Mouse (Mus musculus) lung, postnatal 0 days (tissue): Measurements from ENCODE around the gene Myo18b. TPM values are rescaled to one million over a fixed set of nuclear protein-coding genes. Genes with fewer than 3 reads are reported as not detected.

Experiments
- ATAC-seq: fragments of 200-750 bp; cut with Nextera tagmentation; 2 replicates; pipeline ENCODE4 v1.8.0; 2017; ENCODE audit warnings: moderate library complexity
- DNase-seq: peaks from one replicate; pipeline ENCODE4 v3.0.0-alpha.2; 2016; ENCODE audit warnings: low spot score
- H3K27ac ChIP-seq: fragments of 300-500 bp; sonication (generic); 2 replicates; pipeline ENCODE4 v1.5.1; 2014; ENCODE audit warnings: antibody characterized with exemption, mild to moderate bottlenecking, low read length, mixed read lengths
- H3K27me3 ChIP-seq: fragments of 300-500 bp; sonication (generic); replicated peaks from 2 replicates; pipeline ENCODE4 v1.6.1; 2014; ENCODE audit warnings: low read length, mixed read lengths; ENCODE audit not compliant: insufficient read depth
- H3K36me3 ChIP-seq: fragments of 300-500 bp; sonication (generic); 2 replicates; pipeline ENCODE4 v1.6.1; 2014; ENCODE audit warnings: low read length, mixed read lengths; ENCODE audit not compliant: insufficient read depth
- H3K4me1 ChIP-seq: fragments of 300-500 bp; sonication (generic); 2 replicates; pipeline ENCODE4 v1.6.1; 2014; ENCODE audit warnings: antibody characterized with exemption, low read depth, low read length, mixed read lengths; ENCODE audit not compliant: insufficient read depth
- H3K4me2 ChIP-seq: fragments of 300-500 bp; sonication (generic); replicated peaks from 2 replicates; pipeline ENCODE4 v1.6.1; 2014; ENCODE audit warnings: low read depth, mild to moderate bottlenecking, low read length, moderate library complexity, mixed read lengths
- H3K4me3 ChIP-seq: fragments of 300-500 bp; sonication (generic); 2 replicates; pipeline ENCODE4 v1.5.1; 2014; ENCODE audit warnings: low read depth, low read length
- H3K9ac ChIP-seq: fragments of 300-500 bp; sonication (generic); replicated peaks from 2 replicates; pipeline ENCODE4 v1.6.1; 2014; ENCODE audit warnings: low read depth, mild to moderate bottlenecking
- H3K9me3 ChIP-seq: fragments of 300-500 bp; sonication (generic); 2 replicates; pipeline ENCODE4 v1.6.1; 2016; ENCODE audit warnings: low read length, mixed read lengths
- CTCF ChIP-seq: IDR thresholded peaks from 2 replicates; pipeline ENCODE4 v1.5.1; 2016; ENCODE audit warnings: antibody characterized with exemption, mild to moderate bottlenecking
- EP300 ChIP-seq: IDR thresholded peaks from 2 replicates; pipeline ENCODE4 v1.6.1; 2016; ENCODE audit warnings: antibody characterized with exemption, mild to moderate bottlenecking, control low read depth
- WGBS: fragments of 180-500 bp; shearing (Covaris S2); extraction: QIAGEN DNeasy Blood & Tissue Kit; methylation state at CpG from one replicate; pipeline ENCODE4 v1.1.7; 2014; 5-methylcytosine and 5-hydroxymethylcytosine counted together
- polyA plus RNA-seq: library from polyadenylated mRNA; unstranded; fragments of >200 nt; fragmentation: Nextera tagmentation; extraction: Ambion mirVana; gene quantifications from 2 replicates; pipeline ENCODE4 v1.2.1, GENCODE M21; 2015

Myo18b gene
- polyA plus RNA-seq, 1 experiment from 2014 or later = 0.13 TPM

GRCm38 (mm10) chr5:112641131-112641530 is 255.0 kb downstream of the Myo18b start:
- H3K4me1 ChIP-seq = no peaks in the 10 kb centered on the region
- no peak for TF ChIP-seq EP300
- TF ChIP-seq CTCF = no peak
- no peak overlapping the region for H3K4me3 ChIP-seq
- H3K27ac ChIP-seq = no peak overlapping the region
- ATAC-seq (no peak), DNase-seq (no peak)
- H3K4me2 ChIP-seq = no peak overlapping the region
- 0 out of 2 replicates have a peak, but pooled peaks cover 3% of the 10 kb centered on the region for H3K9me3 ChIP-seq
- WGBS = 21% methylated on average over 20 of the region's 20 CpGs
- H3K27me3 ChIP-seq = no peaks in the 10 kb centered on the region
- no peaks in the 10 kb centered on the region for H3K36me3 ChIP-seq
- H3K9ac ChIP-seq = no peak overlapping the region

- Histone ChIP-seq H3K36me3 (no peaks in the 10 kb centered on the region), H3K27ac (no peak overlapping the region), H3K4me2 (no peak overlapping the region), H3K9ac (no peak overlapping the region), H3K4me1 (no peaks in the 10 kb centered on the region), H3K9me3 (0 out of 2 replicates have a peak, but pooled peaks cover 3% of the 10 kb centered on the region), H3K4me3 (no peak overlapping the region), H3K27me3 (no peaks in the 10 kb centered on the region)
- DNase-seq = peak; percentile 55
- TF ChIP-seq EP300 (no peak), CTCF (no peak)
- peak; percentile 75 for ATAC-seq
- WGBS = 23% methylated on average over 13 of the region's 13 CpGs
These were observed 255.5 kb downstream of the Myo18b start for GRCm38 (mm10) chr5:112640651-112641050.

Other genes starting within 250 kb of the Myo18b start
- 13.6 and 16.4 TPM in 2 replicates for gene Grk3, start 119.4 kb upstream of the Myo18b start, polyA plus RNA-seq
- gene Crybb2, start 173.8 kb upstream of the Myo18b start, polyA plus RNA-seq = not detected in 2 replicates
- 0.57 and 1.5 TPM in 2 replicates for gene Crybb3, start 185.2 kb upstream of the Myo18b start, polyA plus RNA-seq